Mouse (Mus musculus) spleen, adult 10 weeks (tissue): ENCODE results near the gene Zcchc3. TPM values are rescaled to one million over a fixed set of nuclear protein-coding genes. Genes with fewer than 3 reads are reported as not detected.

Experiments
- polyA plus RNA-seq: library from polyadenylated mRNA; stranded (reverse); fragments of 350-450 nt; fragmentation: Illumina TruSeq; extraction: RNeasy Lipid Tissue Mini Kit (QIAGEN cat#74804); gene quantifications from one replicate; pipeline ENCODE4 v1.2.3, GENCODE M21; 2015; ENCODE audit warnings: low replicate concordance; ENCODE audit not compliant: insufficient read depth

The Zcchc3 gene
- polyA plus RNA-seq = 2.3 TPM

DNA sequence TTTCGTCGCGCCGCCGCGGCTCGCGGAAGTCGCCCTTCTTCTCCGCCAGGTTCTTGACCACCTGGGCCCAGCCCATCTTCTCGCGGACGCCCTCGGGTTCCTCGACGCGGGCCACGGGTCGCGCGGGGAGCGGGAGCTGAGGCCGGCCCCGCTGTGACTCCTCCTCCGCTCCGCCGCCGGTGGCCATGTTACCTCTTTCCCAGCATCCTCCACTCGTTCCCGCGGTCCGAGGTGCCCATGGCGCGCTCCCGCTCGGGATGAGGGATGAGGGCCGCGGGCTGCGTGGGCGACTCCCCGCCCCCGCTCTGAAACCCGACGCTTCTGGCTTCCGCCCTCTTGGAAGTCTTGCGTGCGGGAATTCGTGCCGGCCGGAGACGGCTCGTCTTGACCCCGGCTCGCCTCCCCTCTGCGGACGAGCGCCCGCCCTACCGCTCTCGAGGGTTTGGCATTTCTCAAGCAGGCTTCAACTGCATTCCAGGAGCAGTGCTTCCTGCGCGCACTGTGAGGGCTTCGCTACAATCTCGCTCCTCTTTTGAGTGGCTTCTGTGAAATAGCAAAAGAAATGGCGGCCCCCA is at the start of gene Zcchc3:
Gene Zcchc3, minus strand, starts transcription at position 437 of the 575 bp plus-strand sequence.

DNA sequence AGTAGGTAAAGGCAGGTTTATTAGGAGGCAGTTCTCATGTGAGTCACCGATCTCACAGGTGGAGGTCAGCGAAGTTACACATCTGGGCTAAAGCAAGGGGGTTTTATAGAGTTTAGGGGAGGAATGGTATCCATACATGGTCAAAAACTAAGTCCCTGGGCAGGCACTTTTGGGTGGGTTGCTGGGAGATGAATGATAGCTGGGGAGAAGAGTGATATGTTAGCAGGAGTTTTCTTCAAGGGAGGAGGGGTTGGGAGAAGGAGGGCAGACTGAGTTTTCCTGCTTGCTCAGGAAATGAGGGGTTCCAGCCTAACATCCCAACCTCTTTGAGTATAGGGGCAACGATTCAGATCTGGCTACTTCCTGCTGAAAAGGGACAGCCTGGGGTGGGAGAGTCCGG is 460 bp upstream of the Zcchc3 start, which contains the start of gene 6820408C15Rik:
Gene 6820408C15Rik, plus strand, starts transcription at position 301 of the 400 bp plus-strand sequence.

DNA sequence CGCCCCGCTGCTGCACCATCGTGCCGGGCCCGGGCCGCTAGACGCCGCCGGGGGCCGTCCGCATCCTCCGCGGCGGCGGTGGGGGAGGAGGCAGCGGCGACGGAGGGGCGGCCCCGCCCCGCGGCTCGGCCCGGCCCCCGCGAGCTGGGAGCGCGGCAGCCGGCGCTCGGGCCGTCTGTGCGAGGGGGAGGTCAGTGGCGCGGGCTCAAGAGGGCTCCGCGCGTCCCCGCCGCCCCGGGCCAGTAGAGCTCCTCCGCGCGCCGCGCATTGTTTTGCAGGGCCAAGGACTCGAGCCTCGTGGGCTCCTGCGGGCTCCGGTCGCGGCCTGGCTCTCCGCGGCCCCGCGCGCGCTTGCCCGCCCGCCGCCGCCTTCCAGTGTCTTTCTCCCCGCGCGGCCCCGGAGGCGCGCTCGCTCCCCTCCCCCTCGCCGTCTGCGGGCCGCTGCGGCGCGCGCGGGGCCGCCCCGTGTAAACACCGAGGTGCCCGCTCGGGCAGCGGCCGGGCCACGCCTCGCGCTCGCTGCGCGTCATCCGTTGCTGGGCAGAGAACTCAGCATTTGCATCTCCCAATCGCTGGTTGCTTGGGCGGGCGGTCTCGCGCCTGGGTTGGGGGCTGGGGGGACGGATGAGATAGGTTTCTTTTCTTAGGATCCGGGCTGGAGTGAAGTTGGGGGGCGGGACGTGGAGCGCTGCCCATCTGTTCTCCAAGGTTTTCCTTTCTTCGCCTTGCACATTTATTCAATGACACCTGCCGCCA is 17.0 kb downstream of the Zcchc3 start, which contains the start of gene Sox12:
Gene Sox12, minus strand, starts transcription at position 384 of the 756 bp plus-strand sequence.

DNA sequence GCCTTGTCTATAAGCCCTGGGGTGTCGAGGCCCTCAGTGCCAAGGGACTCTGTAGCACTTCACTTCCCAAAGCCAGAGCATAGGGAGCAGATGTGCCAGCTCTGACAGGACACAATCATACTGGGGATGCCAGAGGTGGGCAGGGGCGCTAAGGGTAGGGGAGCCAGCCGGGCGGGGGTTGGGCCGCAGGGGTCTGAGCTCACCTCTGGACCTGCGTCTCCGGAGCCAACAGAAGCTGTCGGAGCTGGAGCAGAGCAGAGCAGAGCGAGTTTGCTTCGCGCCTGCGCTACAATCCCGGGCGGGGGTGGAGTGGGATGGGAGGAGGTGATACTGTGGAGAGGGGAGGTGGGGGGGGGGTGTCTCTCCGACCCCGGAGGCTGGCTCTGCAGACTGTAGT is 38.5 kb downstream of the Zcchc3 start, which contains the start of gene Nrsn2:
Gene Nrsn2, minus strand, starts transcription at position 294 of the 397 bp plus-strand sequence.

Other genes starting within 250 kb of the Zcchc3 start
- gene Csnk2a1, start 188.2 kb downstream of the Zcchc3 start, polyA plus RNA-seq = 160 TPM
- gene Tbc1d20, start 121.2 kb downstream of the Zcchc3 start, polyA plus RNA-seq = 63.0 TPM
- gene Rbck1, start 82.4 kb downstream of the Zcchc3 start, polyA plus RNA-seq = 51.8 TPM
- 0.37 TPM for gene Trib3, start 71.0 kb downstream of the Zcchc3 start, polyA plus RNA-seq
- gene Nrsn2, start 38.4 kb downstream of the Zcchc3 start, polyA plus RNA-seq = not detected
- gene Sox12, start 17.0 kb downstream of the Zcchc3 start, polyA plus RNA-seq = 1.0 TPM
- not detected for gene 6820408C15Rik, start 560 bp upstream of the Zcchc3 start, polyA plus RNA-seq
- not detected for gene Defb23, start 49.6 kb upstream of the Zcchc3 start, polyA plus RNA-seq
- gene Defb20, start 62.0 kb upstream of the Zcchc3 start, polyA plus RNA-seq = not detected
- not detected for gene Defb22, start 75.1 kb upstream of the Zcchc3 start, polyA plus RNA-seq
- gene Defb26, start 96.7 kb upstream of the Zcchc3 start, polyA plus RNA-seq = not detected
- gene Defb28, start 103.2 kb upstream of the Zcchc3 start, polyA plus RNA-seq = not detected
- gene Defb29, start 125.1 kb upstream of the Zcchc3 start, polyA plus RNA-seq = not detected
- not detected for gene Gm17416, start 154.3 kb upstream of the Zcchc3 start, polyA plus RNA-seq
- not detected for gene Defb21, start 157.7 kb upstream of the Zcchc3 start, polyA plus RNA-seq
- gene Defb19, start 165.3 kb upstream of the Zcchc3 start, polyA plus RNA-seq = not detected
- not detected for gene Defb45, start 184.4 kb upstream of the Zcchc3 start, polyA plus RNA-seq
- gene Defb36, start 189.3 kb upstream of the Zcchc3 start, polyA plus RNA-seq = not detected
- not detected for gene Defb25, start 208.0 kb upstream of the Zcchc3 start, polyA plus RNA-seq
- 3.6 TPM for gene Rem1, start 211.9 kb upstream of the Zcchc3 start, polyA plus RNA-seq